Comparison of ENCODE assay signal across 8 mouse cellular contexts in genomic region chr2:174328926-174329662, GRCm38 (mm10). TPM values are rescaled to one million over a fixed set of nuclear protein-coding genes. Genes with fewer than 3 reads are reported as not detected.
DNase-seq lines count a peak whose midpoint lies in the region; ATAC-seq and TF ChIP-seq lines count a peak whose summit lies in the region.

No protein-coding gene starts in this region.

- H3K27me3 ChIP-seq in intestine, embryonic 14.5 days (replicated peaks; ENCODE audit: control insufficient read depth, insufficient read depth, low read length), result no peaks in the 10 kb centered on the region
- H3K27me3 ChIP-seq in lung, embryonic 14.5 days (ENCODE audit: insufficient read depth, low read length), result no peaks in the 10 kb centered on the region
- H3K27me3 ChIP-seq in small intestine, adult 2 months (ENCODE audit: control insufficient read depth, insufficient read depth, low read length), result no peaks in the 10 kb centered on the region

- peak overlapping the region; percentile 73 for H3K4me2 ChIP-seq in intestine, embryonic 14.5 days (ENCODE audit: low read length)
- peak overlapping the region; percentile 76 for H3K4me2 ChIP-seq in lung, embryonic 14.5 days

- peaks cover 5% of the 10 kb centered on the region for H3K4me1 ChIP-seq in embryonic fibroblast, embryonic 13.5 days (ENCODE audit: control insufficient read depth, insufficient read depth, low read length)
- H3K4me1 ChIP-seq in intestine, embryonic 14.5 days (replicated peaks; ENCODE audit: control insufficient read depth, insufficient read depth, low read length), result peaks cover 21% of the 10 kb centered on the region
- 0 out of 2 replicates have a peak, but pooled peaks cover 4% of the 10 kb centered on the region for H3K4me1 ChIP-seq in lung, embryonic 14.5 days (ENCODE audit: insufficient read depth)
- H3K4me1 ChIP-seq in small intestine, adult 2 months (ENCODE audit: control insufficient read depth, insufficient read depth, insufficient read length, low read length), result peaks cover 3% of the 10 kb centered on the region; the same call in 1 of the 2 replicates

- peak overlapping the region; percentile 95 for H3K27ac ChIP-seq in embryonic fibroblast, embryonic 13.5 days (ENCODE audit: insufficient read depth, low read length)
- H3K27ac ChIP-seq in intestine, embryonic 14.5 days (ENCODE audit: low read depth), result peak overlapping the region; percentile 99
- peak overlapping the region; percentile 100 for H3K27ac ChIP-seq in lung, embryonic 14.5 days (ENCODE audit: low read depth)
- peak overlapping the region; percentile 39 for H3K27ac ChIP-seq in small intestine, adult 2 months (ENCODE audit: insufficient read depth, low read depth, low read length)

- no peaks in the 10 kb centered on the region for H3K9me3 ChIP-seq in intestine, embryonic 14.5 days (ENCODE audit: control insufficient read depth, low read length)
- peaks cover 12% of the 10 kb centered on the region; the same call in 1 of the 2 replicates for H3K9me3 ChIP-seq in lung, embryonic 14.5 days (ENCODE audit: low read depth, low read length)

- peak; percentile 3 for ATAC-seq in intestine, embryonic 14.5 days (replicated peaks; ENCODE audit: low FRiP score, low TSS enrichment, low read depth)
- peak; percentile 16 for ATAC-seq in lung, embryonic 14.5 days (ENCODE audit: insufficient read depth)

- peak; percentile 48 for DNase-seq in layer of hippocampus, adult 9-11 months
- no peak for DNase-seq in layer of hippocampus, adult 11-12 months (ENCODE audit: low spot score)
- peak; percentile 39 for DNase-seq in WW6 (ENCODE audit: low read depth, low spot score)
- peak; percentile 77 for DNase-seq in intestine, embryonic 14.5 days (ENCODE audit: low spot score)
- DNase-seq in lung, embryonic 14.5 days, result peak; percentile 49
- DNase-seq in frontal cortex, adult 2 months (ENCODE audit: extremely low spot score in 1 of 2, low spot score in 1 of 2), result no peak

- H3K4me3 ChIP-seq in embryonic fibroblast, embryonic 13.5 days (ENCODE audit: insufficient read depth, low read length), result peak overlapping the region; percentile 28
- H3K4me3 ChIP-seq in intestine, embryonic 14.5 days (ENCODE audit: low read depth, low read length), result peak overlapping the region; percentile 97
- H3K4me3 ChIP-seq in lung, embryonic 14.5 days (ENCODE audit: low read depth, low read length), result peak overlapping the region; percentile 96
- peak overlapping the region; percentile 92 for H3K4me3 ChIP-seq in small intestine, adult 2 months (ENCODE audit: low read depth, low read length)

- H3K9ac ChIP-seq in intestine, embryonic 14.5 days (ENCODE audit: low read length), result peak overlapping the region; percentile 100
- H3K9ac ChIP-seq in lung, embryonic 14.5 days, result peak overlapping the region; percentile 99

- TF ChIP-seq CTCF in embryonic fibroblast, embryonic 13.5 days (IDR thresholded peaks at IDR 0.05; ENCODE audit: borderline replicate concordance, insufficient read depth, low read length), result no peak
- TF ChIP-seq CTCF in lung, embryonic 14.5 days (IDR thresholded peaks at IDR 0.05; ENCODE audit: low read depth), result 0 out of 2 replicates have a peak, but pooled peaks have one; percentile 17
- TF ChIP-seq CTCF in small intestine, adult 2 months (IDR thresholded peaks at IDR 0.05; ENCODE audit: extremely low read depth, insufficient read length, insufficient replicate concordance, low read depth, low read length), result no peak

- 39% methylated on average over 58 of the region's 58 CpGs for WGBS in intestine, embryonic 14.5 days
- WGBS in lung, embryonic 14.5 days, result 34% methylated on average over 54 of the region's 58 CpGs
- WGBS in small intestine, adult 2 months, result 35% methylated on average over 58 of the region's 58 CpGs

- peaks cover 3% of the 10 kb centered on the region; the same call in 1 of the 2 replicates for H3K36me3 ChIP-seq in intestine, embryonic 14.5 days (ENCODE audit: control insufficient read depth, insufficient read depth, low read length)
- H3K36me3 ChIP-seq in lung, embryonic 14.5 days (ENCODE audit: insufficient read depth), result peaks cover 4% of the 10 kb centered on the region; the same call in 1 of the 2 replicates
- no peaks in the 10 kb centered on the region for H3K36me3 ChIP-seq in small intestine, adult 2 months (ENCODE audit: control insufficient read depth, insufficient read depth, low read length)

- TF ChIP-seq POLR2A in embryonic fibroblast, embryonic 13.5 days (IDR thresholded peaks at IDR 0.05; ENCODE audit: low read depth, low read length), result peak; percentile 74
- TF ChIP-seq POLR2A in small intestine, adult 2 months (IDR thresholded peaks at IDR 0.05; ENCODE audit: low read depth, low read length), result no peak

RNA-seq across cellular contexts. Expression of gene Gm20721, which starts 17.4 kb away (rescaled TPM):
- 4.3 and 10.6 TPM in 2 replicates for polyA plus RNA-seq in embryonic fibroblast, embryonic 13.5 days (2011; ENCODE audit: insufficient read length, low read depth, missing spikeins)
- 8.2 and 12.6 TPM in 2 replicates for polyA plus RNA-seq in intestine, embryonic 14.5 days (2014; fragmentation: Nextera tagmentation; extraction: Ambion mirVana)
- 11.3 and 14.7 TPM in 2 replicates for polyA plus RNA-seq in lung, embryonic 14.5 days (2014; fragmentation: Nextera tagmentation; extraction: Ambion mirVana)
- polyA plus RNA-seq in small intestine, adult 2 months (2012; rRNA removed), result not detected in 2 replicates
- 2.9 and 7.7 TPM in 2 replicates for polyA plus RNA-seq in frontal cortex, adult 2 months (2012; rRNA removed)

RNA-seq across cellular contexts. Expression of gene Gnas, which starts 45.0 kb away (rescaled TPM):
- polyA plus RNA-seq in embryonic fibroblast, embryonic 13.5 days (2011; ENCODE audit: insufficient read length, low read depth, missing spikeins), result 1,063 and 1,076 TPM in 2 replicates
- 1,658 and 1,793 TPM in 2 replicates for polyA plus RNA-seq in intestine, embryonic 14.5 days (2014; fragmentation: Nextera tagmentation; extraction: Ambion mirVana)
- polyA plus RNA-seq in lung, embryonic 14.5 days (2014; fragmentation: Nextera tagmentation; extraction: Ambion mirVana), result 1,980 and 2,011 TPM in 2 replicates
- 295 and 530 TPM in 2 replicates for polyA plus RNA-seq in small intestine, adult 2 months (2012; rRNA removed)
- polyA plus RNA-seq in frontal cortex, adult 2 months (2012; rRNA removed), result 2,156 and 2,275 TPM in 2 replicates

Comparison
In these comparisons a context has a peak if more than half of its experiments do, and no peak if none do; other contexts are left out.
1. DNase-seq: peak in layer of hippocampus, adult 9-11 months (single experiment), WW6 (single experiment), intestine, embryonic 14.5 days (single experiment) and lung, embryonic 14.5 days (single experiment); none in layer of hippocampus, adult 11-12 months (single experiment) and frontal cortex, adult 2 months (0 of 2).
2. H3K27ac ChIP-seq: peak in every context shown above with its lines; median percentile 100 in lung, embryonic 14.5 days; 99 in intestine, embryonic 14.5 days; 95 in embryonic fibroblast, embryonic 13.5 days; 39 in small intestine, adult 2 months.
3. H3K4me3 ChIP-seq: peak in every context shown above with its lines; median percentile 97 in intestine, embryonic 14.5 days; 96 in lung, embryonic 14.5 days; 92 in small intestine, adult 2 months; 28 in embryonic fibroblast, embryonic 13.5 days.